Mouse (Mus musculus) olfactory bulb, adult 2 months (tissue): ENCODE data around the gene Ccdc149.

Source experiments
- CTCF ChIP-seq: fragments of 200-500 bp; IDR thresholded peaks from 2 replicates; pipeline ENCODE4 v1.5.1; 2012; ENCODE audit warnings: low read depth, mild to moderate bottlenecking, low read length, moderate library complexity; ENCODE audit not compliant: insufficient read depth
- POLR2A ChIP-seq: fragments of 200-500 bp; IDR thresholded peaks from 2 replicates; pipeline ENCODE4 v1.6.1; 2012; ENCODE audit warnings: mild to moderate bottlenecking, low read depth, low read length, moderate library complexity; ENCODE audit not compliant: insufficient read depth

DNA sequence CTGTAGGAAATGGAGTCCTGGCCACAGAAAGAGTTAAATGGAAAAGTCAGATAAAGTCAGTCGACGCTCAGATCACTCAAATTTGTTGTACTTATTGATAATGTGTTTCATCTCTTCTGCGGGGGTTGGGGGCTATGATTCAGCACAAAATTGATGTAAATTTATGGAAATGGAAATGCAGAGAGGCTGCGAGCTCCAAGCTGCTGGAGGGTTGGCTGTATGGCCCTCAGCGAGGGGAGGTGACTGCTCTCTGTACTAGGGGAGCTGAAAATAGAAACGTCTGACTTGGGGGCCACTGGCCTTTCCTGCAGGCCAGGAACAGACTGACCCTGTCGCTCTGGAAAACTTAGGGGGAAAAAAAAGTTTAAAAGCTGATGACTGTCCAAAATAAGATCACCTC is 5.5 kb upstream of the Ccdc149 start:
- TF ChIP-seq CTCF (no peak), POLR2A (no peak)
